Mouse (Mus musculus): ENCODE data around the gene Mybphl. TPM values are rescaled to one million over a fixed set of nuclear protein-coding genes. Genes with fewer than 3 reads are reported as not detected.
A peak's percentile ranks its signal among the peaks of the same experiment; 100 is the strongest.

The Mybphl gene
- total RNA-seq, 2 experiments from 2014 or later: not detected

DNA sequence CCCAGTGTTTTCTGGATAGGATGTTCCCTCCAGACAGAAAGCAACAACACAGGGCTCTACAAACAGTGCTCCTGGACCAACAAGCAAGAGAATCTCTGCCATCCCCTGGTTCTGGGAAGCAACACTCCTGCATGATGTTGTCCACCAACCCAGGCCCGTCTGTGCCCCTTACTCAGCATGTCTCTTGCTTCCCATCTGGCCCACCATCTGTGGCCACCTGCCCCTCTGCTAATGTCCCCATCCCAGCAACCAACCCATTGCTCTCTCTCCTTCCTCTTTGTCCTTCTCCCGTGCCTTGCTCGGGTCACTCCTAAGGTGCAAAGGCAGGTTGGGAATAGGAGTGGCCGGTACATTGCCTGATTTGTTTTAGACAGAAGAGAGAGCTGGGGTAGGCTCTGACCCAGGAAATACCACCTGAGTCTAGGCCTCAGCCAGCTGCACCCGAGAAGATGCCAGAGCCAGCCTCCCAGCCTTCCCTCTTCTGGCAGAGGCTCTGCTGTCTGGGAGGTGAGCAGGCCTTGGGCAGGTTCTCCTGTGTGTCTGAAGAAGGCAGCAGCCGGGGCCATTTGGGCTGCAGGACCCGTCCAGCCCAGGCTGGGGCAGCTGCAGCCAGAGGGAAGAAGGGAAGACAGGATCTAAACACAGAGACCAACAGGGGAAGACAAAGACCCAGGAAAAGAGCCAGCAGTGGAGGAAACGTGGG lies 45.1 kb downstream of the Mybphl start:
- DNase-seq (ENCODE audit: low spot score in 2 of 2): no peak

DNA sequence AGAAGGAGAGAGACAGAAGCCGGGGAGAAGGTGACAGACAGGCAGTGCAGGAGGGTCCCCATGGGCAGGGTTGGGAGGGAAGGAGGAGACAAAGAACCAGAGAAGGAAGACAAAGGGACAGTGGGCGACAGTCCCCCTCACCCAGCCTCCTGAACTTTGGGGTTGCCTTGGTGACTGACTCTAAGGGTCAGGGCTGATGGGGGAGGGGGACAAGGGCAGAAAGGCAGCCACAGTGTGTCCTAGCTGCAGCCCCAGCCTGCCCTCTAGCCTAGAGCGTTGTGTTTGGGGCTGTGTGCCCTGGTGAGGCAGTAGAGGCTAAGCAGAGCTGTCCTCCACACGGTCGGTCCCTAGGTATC lies 45.6 kb downstream of the Mybphl start:
- no peak for DNase-seq (ENCODE audit: low spot score in 2 of 2)

DNA sequence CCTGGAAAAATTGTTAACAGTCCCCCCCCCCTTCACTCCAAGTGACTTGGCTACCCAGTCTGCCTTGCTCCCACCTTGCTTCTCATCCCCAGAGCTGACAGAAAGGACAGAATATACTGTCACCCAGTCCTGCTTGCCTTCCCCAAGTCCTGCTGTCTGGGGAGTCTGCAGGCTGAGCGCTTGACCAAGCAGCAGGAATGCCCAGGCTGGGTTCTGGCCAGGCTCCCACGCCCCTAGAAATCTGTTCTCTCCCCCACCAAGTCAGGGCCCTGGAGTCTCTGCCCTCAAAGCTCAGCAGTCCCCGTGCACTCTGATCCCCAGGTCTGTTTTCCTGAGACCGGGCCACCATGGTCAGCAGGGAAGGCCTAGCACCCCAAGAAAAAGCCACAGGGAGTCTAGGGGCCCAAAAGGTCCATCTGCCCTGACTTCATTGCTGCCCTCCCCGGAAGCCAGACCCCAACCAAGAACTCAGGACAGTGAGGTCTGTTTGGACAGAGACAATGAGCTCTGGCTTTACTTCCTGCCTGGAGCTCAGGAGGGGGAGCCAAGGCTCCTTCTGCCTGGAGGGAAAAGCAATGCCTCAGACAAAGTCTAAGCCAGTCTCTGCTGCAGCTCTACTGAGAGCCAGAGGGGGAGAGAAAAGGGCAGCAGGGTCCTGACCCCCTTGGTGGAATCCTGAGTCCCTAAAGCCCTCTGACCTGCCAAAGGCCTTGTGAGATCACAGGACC lies 46.5 kb downstream of the Mybphl start:
- no peak for DNase-seq (ENCODE audit: low spot score in 2 of 2)

DNA sequence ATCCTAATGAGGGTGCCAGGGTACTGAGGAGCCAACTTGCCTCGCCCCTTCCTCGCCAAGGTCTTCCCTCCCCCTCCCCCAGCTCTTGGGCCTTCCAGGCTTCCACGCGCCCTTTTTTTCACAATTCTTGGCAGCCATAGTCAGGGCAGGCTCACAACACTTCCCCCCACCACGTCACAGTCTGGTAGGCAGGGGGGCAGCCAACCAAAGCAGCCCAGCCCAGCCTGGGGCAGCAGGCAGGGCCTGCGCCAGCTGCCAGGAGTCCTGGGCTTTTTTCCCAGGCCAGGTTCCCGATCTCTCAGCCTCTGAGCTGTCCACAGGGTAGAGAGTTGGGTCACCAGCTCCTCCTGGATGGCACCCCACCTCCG lies 47.0 kb downstream of the Mybphl start:
- DNase-seq (ENCODE audit: low spot score in 2 of 2): no peak

DNA sequence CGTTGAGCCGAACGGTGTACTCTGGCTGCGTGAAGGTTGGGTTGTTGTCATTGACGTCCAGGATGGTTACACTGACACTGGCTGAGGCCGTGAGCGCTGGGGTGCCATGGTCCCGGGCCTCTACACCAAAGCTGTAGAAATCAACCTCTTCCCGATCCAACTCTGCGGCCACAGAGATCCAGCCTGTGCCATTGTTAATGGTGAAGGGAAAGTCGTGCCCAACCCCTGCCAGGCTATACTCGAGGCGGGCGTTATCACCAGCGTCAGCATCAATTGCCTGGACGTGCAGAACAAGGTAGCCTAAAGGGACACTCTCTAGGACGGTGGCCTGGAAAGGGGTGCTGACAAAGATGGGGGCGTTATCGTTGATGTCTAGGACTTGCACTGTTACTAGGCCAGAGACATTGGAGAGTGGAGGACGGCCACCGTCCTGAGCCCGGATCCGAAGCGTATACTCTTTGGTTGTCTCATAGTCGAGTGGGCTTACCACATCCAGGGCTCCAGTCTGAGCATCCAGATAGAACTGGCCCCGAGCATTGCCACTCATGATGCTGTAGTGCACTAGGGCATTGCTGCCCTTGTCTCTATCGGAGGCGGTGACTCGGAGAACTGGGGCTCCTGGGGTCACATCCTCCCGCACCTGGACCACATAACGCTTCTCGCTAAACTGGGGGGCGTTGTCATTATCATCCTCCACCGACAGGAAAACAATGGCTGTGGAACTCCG lies 49.1 kb downstream of the Mybphl start:
- no peak for DNase-seq (ENCODE audit: low spot score in 2 of 2)

DNA sequence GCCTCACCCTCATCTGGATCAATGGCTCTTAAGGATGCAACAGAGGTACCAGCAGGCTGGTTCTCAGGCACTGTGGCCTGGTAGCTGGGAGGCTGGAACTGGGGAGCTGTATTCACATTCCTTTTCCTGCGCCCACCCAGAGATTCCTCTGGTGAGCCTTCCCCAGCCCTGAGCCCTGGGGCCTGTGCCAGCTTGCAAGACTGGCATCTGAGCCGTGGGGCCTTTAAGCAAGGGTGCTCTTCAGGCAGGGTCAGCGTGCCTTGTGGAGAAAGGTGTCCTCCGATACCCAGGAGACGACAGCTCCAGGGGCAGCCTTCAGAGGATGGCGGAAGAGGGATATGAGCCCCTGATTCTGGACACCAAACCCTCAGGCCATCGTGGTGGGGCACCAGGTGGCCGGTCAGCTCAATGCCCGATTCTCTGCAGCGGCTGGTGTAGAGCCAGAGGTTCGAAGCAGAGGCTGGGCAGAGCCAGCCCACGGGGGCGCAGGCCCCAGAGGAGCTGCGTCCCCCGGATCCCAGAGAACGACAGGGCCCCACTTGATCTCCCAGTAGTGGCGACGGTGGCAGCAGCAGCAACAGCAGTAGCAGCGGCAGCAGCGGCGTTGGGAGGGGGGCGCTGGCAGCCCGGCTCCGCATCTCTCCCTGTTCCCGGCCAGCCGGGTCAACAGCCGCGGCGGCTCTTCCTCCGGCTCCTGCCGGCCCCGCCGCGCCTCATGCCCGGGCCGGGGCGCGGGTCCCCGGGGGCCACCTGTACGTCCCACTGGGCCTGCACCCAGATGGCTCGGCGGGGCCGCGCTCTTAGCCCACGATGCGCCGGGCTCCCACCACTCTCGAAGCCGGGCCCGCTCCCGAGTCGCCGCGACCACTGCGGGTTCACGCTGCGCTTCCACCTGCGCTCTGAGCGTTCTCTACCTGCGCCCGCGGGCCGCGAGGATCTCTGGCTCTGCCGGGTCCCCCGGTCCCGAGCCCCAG lies 50.4 kb downstream of the Mybphl start, which contains the start of gene Celsr2:
Gene Celsr2, minus strand, starts transcription at position 696 of the 974 bp plus-strand sequence.
- DNase-seq (ENCODE audit: low spot score in 2 of 2): peak; percentile 26 to 36

DNA sequence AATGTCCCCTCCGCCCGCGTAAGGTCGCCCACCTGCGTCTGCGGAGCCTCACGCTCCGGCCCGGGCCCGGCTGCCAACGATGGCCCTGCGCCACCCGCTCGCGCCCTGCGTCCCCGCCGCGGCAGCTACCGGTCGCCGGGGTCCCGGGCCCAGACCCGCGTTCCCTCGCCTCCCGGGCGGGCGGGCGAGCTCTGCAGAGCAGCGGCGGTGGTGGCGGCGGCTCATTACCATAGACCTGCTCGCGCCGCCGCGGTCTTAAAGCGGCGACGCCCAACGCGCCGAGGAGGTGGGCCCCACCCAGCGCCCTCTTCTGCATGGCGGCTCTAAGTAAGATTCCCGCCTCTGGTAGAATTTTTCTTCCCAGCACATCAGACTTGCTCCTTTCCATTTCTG lies 51.1 kb downstream of the Mybphl start:
- peak; percentile 60 to 70 for DNase-seq (ENCODE audit: low spot score in 2 of 2)

DNA sequence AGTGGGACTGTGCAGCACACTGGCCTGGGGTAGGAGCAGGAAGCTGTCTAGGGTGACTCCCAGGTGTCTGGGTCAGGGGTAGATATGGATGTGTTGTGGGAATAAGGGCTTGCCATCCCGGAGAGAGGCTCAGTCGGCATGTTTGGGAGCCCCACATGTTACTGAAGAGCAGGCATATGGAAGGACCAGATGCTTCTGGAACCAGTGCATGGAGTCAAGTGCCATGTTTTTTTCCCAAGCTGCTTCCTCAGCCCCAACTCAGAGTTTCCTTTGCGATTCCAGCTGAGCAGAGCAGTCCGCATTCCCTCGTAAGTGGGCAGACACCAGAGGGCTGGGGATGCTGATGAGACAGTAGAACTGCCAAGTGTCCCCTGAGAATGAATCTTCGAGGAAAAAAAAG lies 58.3 kb downstream of the Mybphl start:
- DNase-seq (ENCODE audit: low spot score in 2 of 2): no peak

DNA sequence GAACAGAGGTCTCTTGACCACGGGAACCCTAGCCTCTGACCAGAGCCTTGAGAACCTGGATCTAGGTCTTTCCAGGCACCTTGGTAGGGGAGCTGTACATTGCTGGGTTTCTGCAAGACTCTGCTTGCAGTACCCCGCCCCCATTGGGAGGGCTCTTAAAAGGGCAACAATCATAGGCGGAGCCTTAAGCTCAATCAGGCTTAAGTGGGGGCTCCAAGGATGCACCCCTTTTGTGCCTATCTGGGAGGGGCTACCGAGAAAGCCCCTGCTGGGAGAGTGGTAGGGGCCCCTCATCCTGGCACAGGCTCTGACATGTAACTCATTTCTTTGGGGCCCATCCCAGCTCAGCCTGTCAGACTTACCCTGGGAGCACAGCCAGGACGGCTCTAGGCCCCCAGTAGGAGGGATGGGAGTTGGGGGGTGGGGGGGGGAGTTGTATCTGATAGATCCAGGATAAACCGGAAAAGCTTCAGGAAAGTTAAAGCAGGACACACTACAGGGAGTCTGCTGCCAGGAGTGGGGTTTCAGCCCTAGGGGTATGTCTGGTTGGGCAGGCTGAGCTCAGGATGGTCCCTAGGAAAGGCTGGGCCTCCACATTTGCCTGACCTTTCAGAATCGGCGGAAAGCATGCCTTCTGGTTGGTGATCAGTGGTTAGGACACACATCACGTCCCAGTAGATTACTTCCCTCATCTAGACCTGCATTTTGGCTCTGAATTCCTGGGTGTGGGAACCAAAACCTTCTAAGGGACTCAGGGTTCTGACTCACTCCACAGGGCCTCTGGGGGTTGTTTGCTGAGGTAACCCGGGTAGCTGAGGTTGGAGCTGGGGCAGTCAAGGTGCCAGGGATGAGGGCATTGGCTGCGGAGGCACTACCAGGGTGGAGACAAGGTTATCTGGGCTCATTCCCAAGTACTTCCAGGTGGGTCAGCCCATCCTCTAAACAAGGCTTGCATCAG lies 59.4 kb downstream of the Mybphl start:
- DNase-seq (ENCODE audit: low spot score in 2 of 2): peak in 1 of 2 experiments; percentile 19

DNA sequence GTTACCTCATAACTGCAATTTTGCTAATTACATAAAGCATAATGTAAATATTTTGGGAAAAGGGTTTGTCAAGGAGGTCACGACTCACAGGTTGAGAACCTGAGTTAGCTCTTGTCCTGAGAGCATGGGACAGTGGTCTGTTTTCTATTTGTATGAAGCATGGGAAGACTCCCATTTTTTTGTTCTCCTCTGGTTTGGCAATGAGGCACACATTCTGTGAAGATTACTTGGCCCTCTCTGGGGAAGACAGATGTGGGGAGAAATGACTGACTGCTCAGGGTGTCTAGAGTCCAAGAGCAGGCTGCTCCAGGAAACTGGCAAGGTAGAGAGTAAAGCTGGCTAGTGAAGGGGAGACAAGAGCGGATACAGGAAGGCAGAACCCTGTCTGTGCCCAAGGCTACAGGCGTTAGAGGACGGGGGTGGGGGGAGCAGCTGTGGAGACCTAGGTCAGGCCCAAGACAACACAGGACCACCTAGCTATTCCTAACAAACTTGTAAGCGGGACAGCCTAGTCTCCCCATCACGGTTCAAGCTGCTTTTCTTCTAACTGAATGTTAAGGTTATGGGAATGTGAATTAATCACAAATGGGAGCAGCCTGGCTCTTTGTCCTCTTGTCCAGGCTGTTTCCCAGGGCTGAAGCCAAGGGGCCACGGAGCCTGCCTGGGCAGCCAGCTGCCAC lies 60.4 kb downstream of the Mybphl start:
- no peak for DNase-seq (ENCODE audit: low spot score in 2 of 2)

DNA sequence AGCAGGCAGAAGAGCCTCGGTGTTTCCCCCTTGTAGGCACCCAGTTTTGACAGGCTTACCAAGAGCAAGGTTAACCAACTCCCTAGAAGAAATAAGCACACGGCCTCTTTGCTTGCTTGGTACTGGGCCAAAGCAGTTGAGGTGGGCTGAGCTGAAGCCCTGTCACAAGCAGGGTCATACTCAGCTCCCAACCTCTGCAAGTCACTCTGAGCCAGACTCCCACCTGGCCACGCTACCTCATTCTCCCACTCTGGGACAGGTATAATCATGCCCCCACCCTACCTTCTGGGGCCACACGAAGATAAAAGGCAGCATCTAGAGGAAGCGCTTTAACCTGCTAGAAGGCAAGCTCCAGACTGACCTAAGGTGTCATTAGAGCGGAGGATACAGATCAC lies 60.9 kb downstream of the Mybphl start:
- DNase-seq (ENCODE audit: low spot score in 2 of 2): no peak

Other genes starting within 250 kb of the Mybphl start
- gene Gnai3, start 218.8 kb upstream of the Mybphl start, total RNA-seq (2021): 100 to 1,000 TPM; 160 to 166 TPM
- gene Gpr61, start 210.0 kb upstream of the Mybphl start, total RNA-seq (2021): under 1 TPM; 0.19 to 0.23 TPM
- gene Amigo1, start 178.6 kb upstream of the Mybphl start, total RNA-seq (2021): 10 to 100 TPM; 23.1 to 23.5 TPM
- 1 to 10 TPM; 7.3 to 8.6 TPM for gene Cyb561d1, start 163.7 kb upstream of the Mybphl start, total RNA-seq (2021)
- 1 to 10 TPM; 8.2 to 8.5 TPM for gene Atxn7l2, start 154.0 kb upstream of the Mybphl start, total RNA-seq (2021)
- 1 to 10 TPM in 1 of 2 experiments, under 1 TPM in 1; 0.46 to 1.4 TPM for gene Sypl2, start 138.3 kb upstream of the Mybphl start, total RNA-seq (2021)
- gene Psma5, start 108.0 kb upstream of the Mybphl start, total RNA-seq (2021): 10 to 100 TPM; 79.4 to 84.3 TPM
- gene Sort1, start 80.8 kb upstream of the Mybphl start, total RNA-seq (2021): 10 to 100 TPM; 41.3 to 72.6 TPM
- 1 to 10 TPM; 1.7 to 1.8 TPM for gene Psrc1, start 18.9 kb downstream of the Mybphl start, total RNA-seq (2021)
- gene Celsr2, start 50.6 kb downstream of the Mybphl start, total RNA-seq (2021): 1 to 10 TPM; 4.4 to 7.0 TPM
- gene Sars, start 80.3 kb downstream of the Mybphl start, total RNA-seq (2021): 100 to 1,000 TPM; 168 to 202 TPM
- gene 1700013F07Rik, start 169.2 kb downstream of the Mybphl start, total RNA-seq (2021): not detected
- gene 5330417C22Rik, start 171.6 kb downstream of the Mybphl start, total RNA-seq (2021): 1 to 10 TPM; 1.8 to 4.0 TPM
- gene Tmem167b, start 197.6 kb downstream of the Mybphl start, total RNA-seq (2021): 10 to 100 TPM; 55.7 to 59.4 TPM
- 10 to 100 TPM; 29.2 to 30.5 TPM for gene Taf13, start 206.8 kb downstream of the Mybphl start, total RNA-seq (2021)
- gene Wdr47, start 226.4 kb downstream of the Mybphl start, total RNA-seq (2021): 10 to 100 TPM in 1 of 2 experiments, 1 to 10 TPM in 1; 8.3 to 11.0 TPM